Mouse (Mus musculus) brain, embryonic 14.5 days (tissue): Measurements from ENCODE around the gene Fam78a.

Experiments used
- CTCF ChIP-seq: fragments of 200-500 bp; IDR thresholded peaks from 2 replicates; pipeline ENCODE4 v1.5.1; 2012; ENCODE audit warnings: inconsistent platforms, mild to moderate bottlenecking, moderate library complexity, borderline replicate concordance; ENCODE audit not compliant: insufficient read depth, insufficient read length; ENCODE audit errors: extremely low read depth
- POLR2A ChIP-seq: fragments of 200-500 bp; IDR thresholded peaks from 2 replicates; pipeline ENCODE4 v1.6.1; 2012; ENCODE audit warnings: mild to moderate bottlenecking, inconsistent platforms, borderline replicate concordance; ENCODE audit not compliant: poor library complexity, insufficient read depth, insufficient read length, severe bottlenecking; ENCODE audit errors: extremely low read depth

GRCm38 (mm10) chr2:32085231-32085630 is 574 bp upstream of the Fam78a start:
- TF ChIP-seq CTCF (no peak), POLR2A (no peak)
